Mouse (Mus musculus): ENCODE data around the gene Ccdc174. TPM values are rescaled to one million over a fixed set of nuclear protein-coding genes. Genes with fewer than 3 reads are reported as not detected.

Ccdc174 gene
- polyA plus RNA-seq, 1 experiment from 2014 or later: 33.8 TPM

Other genes with a start within 250 kb of the Ccdc174 start
- 60.3 and 65.1 TPM in 2 replicates for gene Slc6a6, start 194.0 kb upstream of the Ccdc174 start, polyA plus RNA-seq (2014; fragmentation: Nextera tagmentation; extraction: Ambion mirVana)
- 0.27 and 0.33 TPM in 2 replicates for gene Grip2, start 50.8 kb upstream of the Ccdc174 start, polyA plus RNA-seq (2014; fragmentation: Nextera tagmentation; extraction: Ambion mirVana)
- gene 4930590J08Rik, start 24.8 kb downstream of the Ccdc174 start, polyA plus RNA-seq (2014; fragmentation: Nextera tagmentation; extraction: Ambion mirVana): 0.48 and 0.49 TPM in 2 replicates
- gene Fgd5, start 100.8 kb downstream of the Ccdc174 start, polyA plus RNA-seq (2014; fragmentation: Nextera tagmentation; extraction: Ambion mirVana): 5.1 and 5.5 TPM in 2 replicates
- gene Nr2c2, start 213.3 kb downstream of the Ccdc174 start, polyA plus RNA-seq (2014; fragmentation: Nextera tagmentation; extraction: Ambion mirVana): 25.5 and 31.1 TPM in 2 replicates